Mouse (Mus musculus) hindbrain, embryonic 11.5 days (tissue): ENCODE measurements around the gene Gm26965. TPM values are rescaled to one million over a fixed set of nuclear protein-coding genes. Genes with fewer than 3 reads are reported as not detected.

Source experiments
- polyA plus RNA-seq: library from polyadenylated mRNA; unstranded; fragments of >200 nt; fragmentation: Nextera tagmentation; extraction: Ambion mirVana; gene quantifications from 2 replicates; pipeline ENCODE4 v1.2.1, GENCODE M21; 2014

The Gm26965 gene
- polyA plus RNA-seq, 1 experiment from 2014 or later: 0.23 TPM

Other genes starting within 250 kb of the Gm26965 start
- 2.9 and 4.0 TPM in 2 replicates for gene Zfp458, start 247.7 kb downstream of the Gm26965 start, polyA plus RNA-seq
- 0.43 and 0.56 TPM in 2 replicates for gene Zfp457, start 219.7 kb downstream of the Gm26965 start, polyA plus RNA-seq
- gene Zfp595, start 193.6 kb downstream of the Gm26965 start, polyA plus RNA-seq: 1.6 and 1.7 TPM in 2 replicates
- gene Gm28044, start 165.6 kb downstream of the Gm26965 start, polyA plus RNA-seq: not detected in 2 replicates
- 0.75 and 1.2 TPM in 2 replicates for gene Zfp953, start 165.5 kb downstream of the Gm26965 start, polyA plus RNA-seq
- 0.25 TPM in 1 of 2 replicates, not detected in the other for gene Gm28041, start 150.4 kb downstream of the Gm26965 start, polyA plus RNA-seq
- gene Zfp456, start 150.3 kb downstream of the Gm26965 start, polyA plus RNA-seq: 1.1 and 1.2 TPM in 2 replicates
- gene Zfp429, start 126.3 kb downstream of the Gm26965 start, polyA plus RNA-seq: 3.2 and 4.3 TPM in 2 replicates
- gene Zfp459, start 104.7 kb downstream of the Gm26965 start, polyA plus RNA-seq: 0.70 and 1.4 TPM in 2 replicates
- gene Zfp874a, start 74.5 kb downstream of the Gm26965 start, polyA plus RNA-seq: 7.5 TPM in 2 replicates
- 1.3 and 1.4 TPM in 2 replicates for gene Zfp874b, start 41.9 kb downstream of the Gm26965 start, polyA plus RNA-seq
- 15.4 and 15.6 TPM in 2 replicates for gene Zfp58, start 25.6 kb downstream of the Gm26965 start, polyA plus RNA-seq
- 34.9 and 39.7 TPM in 2 replicates for gene Zfp87, start within 50 bp of the Gm26965 start, polyA plus RNA-seq
- 19.5 and 21.8 TPM in 2 replicates for gene Zfp748, start 27.7 kb upstream of the Gm26965 start, polyA plus RNA-seq
- gene Zfp729b, start 83.6 kb upstream of the Gm26965 start, polyA plus RNA-seq: 5.4 and 5.6 TPM in 2 replicates
- gene Gm49345, start 111.6 kb upstream of the Gm26965 start, polyA plus RNA-seq: 0.94 TPM in 1 of 2 replicates, not detected in the other
- 3.8 and 4.3 TPM in 2 replicates for gene Zfp729a, start 111.6 kb upstream of the Gm26965 start, polyA plus RNA-seq
- gene Zfp738, start 160.9 kb upstream of the Gm26965 start, polyA plus RNA-seq: 11.9 and 14.3 TPM in 2 replicates
- 4.0 and 5.3 TPM in 2 replicates for gene Zfp65, start 203.0 kb upstream of the Gm26965 start, polyA plus RNA-seq
- 6.0 and 6.3 TPM in 2 replicates for gene Zfp85, start 229.1 kb upstream of the Gm26965 start, polyA plus RNA-seq